Mouse (Mus musculus) cerebral cortex, adult 2 months (tissue): ENCODE measurements around the gene Tac4.

ENCODE experiments used
- WGBS: fragments of 180-500 bp; shearing (Covaris S2); methylation state at CpG from one replicate; pipeline ENCODE4 v1.1.7; 2018; 5-methylcytosine and 5-hydroxymethylcytosine counted together

The Tac4 gene

DNA sequence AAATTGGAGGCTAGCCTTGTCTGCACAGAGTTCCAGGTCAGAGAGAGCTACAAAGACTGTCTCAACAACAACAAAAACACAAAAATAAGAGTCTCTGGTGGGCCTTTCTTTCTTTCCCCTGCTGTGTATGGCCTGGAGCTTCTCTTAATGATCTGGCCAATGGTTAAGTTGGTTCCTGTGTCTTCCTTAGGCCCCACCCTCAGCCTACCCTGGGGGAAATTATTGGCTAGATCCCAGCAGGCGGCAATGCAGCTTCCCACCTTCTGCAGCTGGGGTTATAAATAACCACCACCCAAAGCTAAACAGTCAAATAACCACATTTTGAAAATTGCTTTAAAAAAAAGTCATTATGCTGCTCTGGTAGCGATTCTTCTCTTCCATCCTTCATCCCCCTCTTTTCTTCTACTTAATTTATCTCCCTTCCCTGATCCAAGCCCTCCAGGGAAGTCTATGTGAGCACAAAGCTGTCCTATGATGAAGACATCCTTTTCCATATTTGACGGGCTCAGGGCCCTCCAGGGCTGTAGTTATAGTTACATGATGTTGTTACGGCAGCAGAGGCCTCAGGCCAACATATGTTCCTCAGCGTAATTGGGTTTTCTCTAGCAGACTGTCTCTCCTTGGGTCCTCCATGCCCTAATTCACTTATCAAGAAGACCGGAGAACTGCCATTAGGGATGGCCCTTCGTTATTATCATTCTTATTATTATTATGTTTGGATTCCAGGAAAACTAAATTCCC lies 54.1 kb downstream of the Tac4 start:
- 83% methylated on average over 7 of the region's 7 CpGs for WGBS

DNA sequence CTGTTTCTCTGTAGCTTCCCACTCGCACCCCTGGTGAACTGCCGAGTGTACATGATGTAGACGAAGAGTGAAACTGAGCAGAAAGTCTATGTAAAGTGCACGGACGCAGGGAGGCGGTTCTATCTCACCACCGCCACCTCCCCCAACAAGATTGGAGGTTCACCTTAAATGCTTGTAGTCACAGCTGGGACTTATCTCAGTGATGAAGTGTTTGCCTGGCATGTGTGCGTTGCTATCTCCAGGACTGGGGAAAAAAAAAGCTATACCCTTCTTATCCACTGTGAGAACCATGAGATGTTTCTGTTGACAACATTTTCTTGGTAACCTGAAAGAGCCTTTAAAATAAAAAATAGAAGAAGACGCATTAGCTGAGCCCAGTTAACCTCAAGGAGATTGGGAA lies 56.8 kb downstream of the Tac4 start:
- 91% methylated on average over 9 of the region's 9 CpGs for WGBS
